Mouse (Mus musculus) small intestine, adult 2 months (tissue): ENCODE data around the gene Tsc1.

Experiments used
- CTCF ChIP-seq: fragments of 200-500 bp; IDR thresholded peaks from 2 replicates; pipeline ENCODE4 v1.5.1; 2012; ENCODE audit warnings: low read depth, mild to moderate bottlenecking, control low read depth, inconsistent platforms, low read length, moderate library complexity, mixed read lengths; ENCODE audit not compliant: insufficient replicate concordance, insufficient read length; ENCODE audit errors: extremely low read depth
- POLR2A ChIP-seq: fragments of 200-500 bp; IDR thresholded peaks from 2 replicates; pipeline ENCODE4 v1.6.1; 2012; ENCODE audit warnings: low read depth, mild to moderate bottlenecking, control low read depth, inconsistent platforms, low read length, moderate library complexity

GRCm38 (mm10) chr2:28643081-28643480 is 2.1 kb downstream of the Tsc1 start:
- TF ChIP-seq POLR2A (no peak), CTCF (no peak)
